Mouse (Mus musculus) erythroblast, adult 5-6 weeks (primary cell): ENCODE data around the gene Gm20831. TPM values are rescaled to one million over a fixed set of nuclear protein-coding genes. Genes with fewer than 3 reads are reported as not detected.
"Not testable (repeated sequence)": the region's sequence is repeated elsewhere in the genome, so short reads cannot be mapped to it uniquely, and the experiment has no call there.

Experiments used
- ATAC-seq: replicated peaks from 2 replicates; pipeline ENCODE4 v1.8.0; 2016; ENCODE audit warnings: moderate number of reproducible peaks, mild to moderate bottlenecking, moderate TSS enrichment, inconsistent platforms; ENCODE audit not compliant: poor library complexity, low FRiP score, severe bottlenecking
- total RNA-seq, 2 experiments: library from RNA; stranded (forward) in 1 of 2; stranded (reverse) in 1 of 2; fragments of 150-400 nt in 1 of 2; fragments of 200-764, 138-1000 nt in 1 of 2; gene quantifications; 2 replicates each; pipeline versions ENCODE4 v1.2.3 to v1.2.4; 2015 to 2017; ENCODE audit warnings: low replicate concordance in 2 of 2

The Gm20831 gene
- total RNA-seq (2015; ENCODE audit: low replicate concordance) (not detected in 2 replicates), total RNA-seq (2017; ENCODE audit: low replicate concordance) (not detected in 2 replicates)

- not testable (repeated sequence) for ATAC-seq
These were observed at the start of gene Gm20831, which contains the start of gene Gm20772 for GRCm38 (mm10) chrY:17874441-17874840. TSS of gene Gm20831 (plus strand) at chrY:17874741. TSS of gene Gm20772 (plus strand) at chrY:17874741.

DNA sequence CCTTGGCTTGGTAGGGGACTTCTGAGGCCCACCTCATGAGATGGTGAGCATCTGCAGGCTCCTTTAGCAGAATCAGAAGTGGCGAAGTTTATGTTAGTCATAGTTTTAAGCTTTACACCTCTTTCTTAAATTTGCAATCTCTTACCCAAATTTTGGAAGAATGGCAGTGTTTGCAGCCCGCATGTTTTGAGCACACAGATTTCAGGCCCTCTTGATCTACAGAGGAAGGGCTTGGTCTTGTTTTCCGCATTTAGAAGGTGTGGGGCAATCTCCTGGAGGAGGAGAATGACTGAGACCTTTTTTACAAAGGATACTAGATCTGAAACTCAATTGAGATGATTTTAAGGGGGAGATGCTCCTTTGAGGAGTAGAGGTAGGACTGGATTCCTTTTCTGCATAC lies 28.4 kb upstream of the Gm20831 start, which contains the start of gene Gm21904:
TSS of gene Gm21904 (minus strand) at position 101 of the 400 bp plus-strand sequence.
- not testable (repeated sequence) for ATAC-seq

DNA sequence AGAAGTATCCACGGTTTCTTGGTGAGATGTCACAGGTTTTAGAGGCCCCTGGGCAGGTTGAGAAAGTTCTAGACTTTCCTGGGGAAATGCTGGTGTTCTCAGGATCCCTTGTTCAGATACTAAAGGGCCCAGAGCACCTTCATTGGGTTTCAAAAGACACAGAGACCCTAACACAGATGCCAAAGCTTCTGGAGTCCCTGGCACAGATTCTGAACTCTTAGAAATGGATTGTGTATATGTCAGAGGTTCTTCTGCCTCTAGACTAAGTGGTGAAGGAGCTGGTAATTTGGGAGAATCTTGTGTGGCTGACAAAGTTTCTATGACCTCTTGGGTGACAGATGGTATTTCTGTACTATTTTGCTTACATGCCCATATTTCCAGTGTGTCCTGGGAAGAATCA lies 62.7 kb downstream of the Gm20831 start, which contains the start of gene Srsy:
TSS of gene Srsy (minus strand) at position 101 of the 400 bp plus-strand sequence.
- ATAC-seq, result not testable (repeated sequence)

Other genes starting within 250 kb of the Gm20831 start
- not detected in 2 replicates for gene Gm21904, start 28.5 kb upstream of the Gm20831 start, total RNA-seq (2015; ENCODE audit: low replicate concordance)
- not detected in 2 replicates for gene Gm21904, start 28.5 kb upstream of the Gm20831 start, total RNA-seq (2017; ENCODE audit: low replicate concordance)
- gene Gm20772, start within 50 bp of the Gm20831 start, total RNA-seq (2015; ENCODE audit: low replicate concordance), result not detected in 2 replicates
- not detected in 2 replicates for gene Gm20772, start within 50 bp of the Gm20831 start, total RNA-seq (2017; ENCODE audit: low replicate concordance)
- gene Srsy, start 62.6 kb downstream of the Gm20831 start, total RNA-seq (2015; ENCODE audit: low replicate concordance), result not detected in 2 replicates
- gene Srsy, start 62.6 kb downstream of the Gm20831 start, total RNA-seq (2017; ENCODE audit: low replicate concordance), result not detected in 2 replicates
- gene Gm21764, start 187.1 kb downstream of the Gm20831 start, total RNA-seq (2015; ENCODE audit: low replicate concordance), result not detected in 2 replicates
- not detected in 2 replicates for gene Gm21764, start 187.1 kb downstream of the Gm20831 start, total RNA-seq (2017; ENCODE audit: low replicate concordance)
- not detected in 2 replicates for gene Ssty1, start 214.4 kb downstream of the Gm20831 start, total RNA-seq (2015; ENCODE audit: low replicate concordance)
- gene Ssty1, start 214.4 kb downstream of the Gm20831 start, total RNA-seq (2017; ENCODE audit: low replicate concordance), result not detected in 2 replicates